Mouse (Mus musculus) olfactory bulb, adult 2 months (tissue): ENCODE measurements around the gene Syngr3.

ENCODE experiments used
- CTCF ChIP-seq: fragments of 200-500 bp; IDR thresholded peaks from 2 replicates; pipeline ENCODE4 v1.5.1; 2012; ENCODE audit warnings: low read depth, mild to moderate bottlenecking, low read length, moderate library complexity; ENCODE audit not compliant: insufficient read depth
- POLR2A ChIP-seq: fragments of 200-500 bp; IDR thresholded peaks from 2 replicates; pipeline ENCODE4 v1.6.1; 2012; ENCODE audit warnings: mild to moderate bottlenecking, low read depth, low read length, moderate library complexity; ENCODE audit not compliant: insufficient read depth

- TF ChIP-seq CTCF (no peak), POLR2A (no peak)
Observed at GRCm38 (mm10) chr17:24674277-24674676, 15.5 kb downstream of the Syngr3 start.
